Mouse (Mus musculus) kidney, embryonic 16.5 days (tissue): ENCODE data around the gene Srp68. TPM values are rescaled to one million over a fixed set of nuclear protein-coding genes. Genes with fewer than 3 reads are reported as not detected.

Experiments used
- ATAC-seq: fragments of 200-750 bp; cut with Nextera tagmentation; 2 replicates; pipeline ENCODE4 v1.8.0; 2017; ENCODE audit warnings: moderate TSS enrichment; ENCODE audit not compliant: low FRiP score, low TSS enrichment
- H3K27ac ChIP-seq: fragments of 300-500 bp; sonication (generic); 2 replicates; pipeline ENCODE4 v1.5.1; 2014; ENCODE audit warnings: low read length
- H3K27me3 ChIP-seq: fragments of 300-500 bp; sonication (generic); 2 replicates; pipeline ENCODE4 v1.6.1; 2014; ENCODE audit warnings: low read length, control low read depth, mixed read lengths; ENCODE audit not compliant: insufficient read depth
- H3K36me3 ChIP-seq: fragments of 300-500 bp; sonication (generic); 2 replicates; pipeline ENCODE4 v1.6.1; 2014; ENCODE audit warnings: low read length, control low read depth, mixed read lengths; ENCODE audit not compliant: insufficient read depth
- H3K4me1 ChIP-seq: fragments of 300-500 bp; sonication (generic); 2 replicates; pipeline ENCODE4 v1.6.1; 2014; ENCODE audit warnings: low read length, control low read depth, mixed read lengths; ENCODE audit not compliant: insufficient read depth
- H3K4me2 ChIP-seq: fragments of 300-500 bp; sonication (generic); replicated peaks from 2 replicates; pipeline ENCODE4 v1.6.1; 2014; ENCODE audit warnings: low read depth, low read length
- H3K4me3 ChIP-seq: fragments of 300-500 bp; sonication (generic); 2 replicates; pipeline ENCODE4 v1.5.1; 2014; ENCODE audit warnings: mild to moderate bottlenecking, low read length
- H3K9ac ChIP-seq: fragments of 300-500 bp; sonication (generic); replicated peaks from 2 replicates; pipeline ENCODE4 v1.6.1; 2014; ENCODE audit warnings: low read length
- H3K9me3 ChIP-seq: fragments of 300-500 bp; sonication (generic); 2 replicates; pipeline ENCODE4 v1.6.1; 2016; ENCODE audit warnings: low read length, control low read depth
- WGBS: fragments of 180-500 bp; shearing (Covaris S2); extraction: QIAGEN DNeasy Blood & Tissue Kit; methylation state at CpG from one replicate; pipeline ENCODE4 v1.1.7; 2014; 5-methylcytosine and 5-hydroxymethylcytosine counted together
- polyA plus RNA-seq: library from polyadenylated mRNA; unstranded; fragments of >200 nt; fragmentation: Nextera tagmentation; extraction: Ambion mirVana; gene quantifications from 2 replicates; pipeline ENCODE4 v1.2.1, GENCODE M21; 2015

The Srp68 gene
- polyA plus RNA-seq, 1 experiment from 2014 or later, result 96.7 TPM

- 8% methylated on average over 30 of the region's 31 CpGs for WGBS
- H3K4me1 ChIP-seq, result peaks cover 32% of the 10 kb centered on the region
- peaks cover 12% of the 10 kb centered on the region for H3K27me3 ChIP-seq
- H3K4me3 ChIP-seq, result peak within 1 kb of the TSS; percentile 40
- no peaks in the 10 kb centered on the region for H3K36me3 ChIP-seq
- ATAC-seq, result peak; percentile 86
- peak within 1 kb of the TSS; percentile 60 for H3K9ac ChIP-seq
- 0 out of 2 replicates have a peak within 1 kb of the TSS, but pooled peaks have one; percentile 0 for H3K27ac ChIP-seq
- H3K9me3 ChIP-seq, result no peaks in the 10 kb centered on the region
- H3K4me2 ChIP-seq, result peak within 1 kb of the TSS; percentile 61
Measured at GRCm38 (mm10) chr11:116237742-116238395, 36.1 kb downstream of the Srp68 start, which contains the start of gene Evpl. Evpl (minus strand) TSS chr11:116238077.

GRCm38 (mm10) chr11:116234901-116235300 is 39.1 kb downstream of the Srp68 start:
- no peak for ATAC-seq
- Histone ChIP-seq H3K36me3 (no peaks in the 10 kb centered on the region), H3K9ac (no peak overlapping the region), H3K27ac (no peak overlapping the region), H3K27me3 (peaks cover 12% of the 10 kb centered on the region), H3K9me3 (no peaks in the 10 kb centered on the region), H3K4me1 (peaks cover 14% of the 10 kb centered on the region), H3K4me2 (no peak overlapping the region), H3K4me3 (no peak overlapping the region)
- WGBS, result 83% methylated on average over 8 of the region's 8 CpGs

- H3K9me3 ChIP-seq, result no peaks in the 10 kb centered on the region
- peak overlapping the region; percentile 8 for H3K4me2 ChIP-seq
- ATAC-seq, result peak; percentile 1; the same call in 1 of the 2 replicates
- WGBS, result 28% methylated on average over 16 of the region's 17 CpGs
- H3K27me3 ChIP-seq, result peaks cover 7% of the 10 kb centered on the region; the same call in 1 of the 2 replicates
- peak overlapping the region; percentile 39 for H3K9ac ChIP-seq
- no peak overlapping the region for H3K27ac ChIP-seq
- 0 out of 2 replicates have a peak, but pooled peaks cover 3% of the 10 kb centered on the region for H3K4me1 ChIP-seq
- no peaks in the 10 kb centered on the region for H3K36me3 ChIP-seq
- no peak overlapping the region for H3K4me3 ChIP-seq
Measured at GRCm38 (mm10) chr11:116232427-116232826, 41.6 kb downstream of the Srp68 start.

GRCm38 (mm10) chr11:116228699-116229098 is 45.3 kb downstream of the Srp68 start:
- no peaks in the 10 kb centered on the region for H3K4me1 ChIP-seq
- H3K4me2 ChIP-seq, result no peak overlapping the region
- H3K27ac ChIP-seq, result no peak overlapping the region
- no peak for ATAC-seq
- 80% methylated on average over 4 of the region's 4 CpGs for WGBS
- no peak overlapping the region for H3K9ac ChIP-seq
- no peaks in the 10 kb centered on the region for H3K9me3 ChIP-seq
- no peak overlapping the region for H3K4me3 ChIP-seq
- peaks cover 6% of the 10 kb centered on the region; the same call in 1 of the 2 replicates for H3K36me3 ChIP-seq
- H3K27me3 ChIP-seq, result peaks cover 7% of the 10 kb centered on the region

- no peak for ATAC-seq
- Histone ChIP-seq H3K4me1 (peaks cover 16% of the 10 kb centered on the region; the same call in 1 of the 2 replicates), H3K4me2 (no peak overlapping the region), H3K9me3 (peaks cover 5% of the 10 kb centered on the region; the same call in 1 of the 2 replicates), H3K9ac (no peak overlapping the region), H3K27me3 (peaks cover 18% of the 10 kb centered on the region), H3K36me3 (peaks cover 9% of the 10 kb centered on the region; the same call in 1 of the 2 replicates), H3K4me3 (no peak overlapping the region), H3K27ac (no peak overlapping the region)
- 3% methylated on average over 2 of the region's 2 CpGs for WGBS
Measured at GRCm38 (mm10) chr11:116226414-116226813, 47.6 kb downstream of the Srp68 start.

GRCm38 (mm10) chr11:116222740-116223059 is 51.3 kb downstream of the Srp68 start:
- Histone ChIP-seq H3K9me3 (peaks cover 6% of the 10 kb centered on the region; the same call in 1 of the 2 replicates), H3K9ac (peak overlapping the region; percentile 63), H3K27ac (no peak overlapping the region), H3K4me1 (peaks cover 34% of the 10 kb centered on the region), H3K4me3 (peak overlapping the region; percentile 37), H3K36me3 (peaks cover 13% of the 10 kb centered on the region), H3K4me2 (peak overlapping the region; percentile 68), H3K27me3 (peaks cover 22% of the 10 kb centered on the region)
- ATAC-seq, result no peak
- 19% methylated on average over 23 of the region's 23 CpGs for WGBS

- H3K36me3 ChIP-seq, result peaks cover 13% of the 10 kb centered on the region
- H3K4me2 ChIP-seq, result peak overlapping the region; percentile 68
- H3K27ac ChIP-seq, result no peak overlapping the region
- H3K4me1 ChIP-seq, result peaks cover 34% of the 10 kb centered on the region
- peak overlapping the region; percentile 37 for H3K4me3 ChIP-seq
- peaks cover 6% of the 10 kb centered on the region; the same call in 1 of the 2 replicates for H3K9me3 ChIP-seq
- WGBS, result 7% methylated on average over 52 of the region's 53 CpGs
- peaks cover 22% of the 10 kb centered on the region for H3K27me3 ChIP-seq
- H3K9ac ChIP-seq, result peak overlapping the region; percentile 63
- ATAC-seq, result peak; percentile 4; the same call in 1 of the 2 replicates
Measured at GRCm38 (mm10) chr11:116221931-116222739, 51.9 kb downstream of the Srp68 start.

- no peak overlapping the region for H3K27ac ChIP-seq
- ATAC-seq, result no peak
- 23% methylated on average over 4 of the region's 4 CpGs for WGBS
Measured at GRCm38 (mm10) chr11:116219885-116220284, 54.1 kb downstream of the Srp68 start.

GRCm38 (mm10) chr11:116218737-116219400 is 55.1 kb downstream of the Srp68 start:
- peaks cover 7% of the 10 kb centered on the region; the same call in 1 of the 2 replicates for H3K36me3 ChIP-seq
- H3K27me3 ChIP-seq, result peaks cover 17% of the 10 kb centered on the region
- H3K9ac ChIP-seq, result no peak overlapping the region
- peaks cover 34% of the 10 kb centered on the region for H3K4me1 ChIP-seq
- WGBS, result 51% methylated on average over 7 of the region's 7 CpGs
- H3K27ac ChIP-seq, result peak overlapping the region; percentile 81
- peaks cover 6% of the 10 kb centered on the region; the same call in 1 of the 2 replicates for H3K9me3 ChIP-seq
- H3K4me3 ChIP-seq, result no peak overlapping the region
- ATAC-seq, result peak; percentile 60
- no peak overlapping the region for H3K4me2 ChIP-seq

More at GRCm38 (mm10) chr11:116219885-116220284, 54.1 kb downstream of the Srp68 start:
- H3K9me3 ChIP-seq, result peaks cover 6% of the 10 kb centered on the region; the same call in 1 of the 2 replicates
- H3K4me2 ChIP-seq, result no peak overlapping the region
- H3K27me3 ChIP-seq, result peaks cover 22% of the 10 kb centered on the region
- H3K4me3 ChIP-seq, result no peak overlapping the region
- peaks cover 34% of the 10 kb centered on the region for H3K4me1 ChIP-seq
- peaks cover 10% of the 10 kb centered on the region for H3K36me3 ChIP-seq
- H3K9ac ChIP-seq, result no peak overlapping the region
